Mouse (Mus musculus): ENCODE measurements at regions not wholly inside any gene's neighbourhood (a gene's known extent, or its start where the extent isn't known, plus 50 kb on each side); places are given as distances from the start of the nearest gene placed in this dataset.

- TF ChIP-seq POLR2A (IDR thresholded peaks at IDR 0.05; ENCODE audit: borderline replicate concordance, control insufficient read depth, low read depth, low read length) (no peak), CTCF (IDR thresholded peaks at IDR 0.05; ENCODE audit: control insufficient read depth, insufficient read depth, low read length) (no peak)
Observed at GRCm38 (mm10) chr17:63644390-63644789, 144.6 kb upstream of the Fbxl17 start.

All from bone marrow, adult 2 months (tissue).